Mouse (Mus musculus): ENCODE measurements around the gene Ppp1r21. TPM values are rescaled to one million over a fixed set of nuclear protein-coding genes. Genes with fewer than 3 reads are reported as not detected.

The Ppp1r21 gene
- total RNA-seq, 2 experiments from 2014 or later: 71.4 to 72.7 TPM

- no peak for DNase-seq (ENCODE audit: low spot score in 2 of 2)
Measured at GRCm38 (mm10) chr17:88569807-88570540, 40.1 kb downstream of the Ppp1r21 start.

- no peak for DNase-seq (ENCODE audit: low spot score in 2 of 2)
Measured at GRCm38 (mm10) chr17:88570784-88571183, 40.9 kb downstream of the Ppp1r21 start.

GRCm38 (mm10) chr17:88574811-88575210 lies 44.9 kb downstream of the Ppp1r21 start:
- DNase-seq (ENCODE audit: low spot score in 2 of 2): no peak

GRCm38 (mm10) chr17:88578522-88579242 lies 48.8 kb downstream of the Ppp1r21 start:
- DNase-seq (ENCODE audit: low spot score in 2 of 2): no peak

GRCm38 (mm10) chr17:88580556-88580955 lies 50.6 kb downstream of the Ppp1r21 start:
- no peak for DNase-seq (ENCODE audit: low spot score in 2 of 2)

- no peak for DNase-seq (ENCODE audit: low spot score in 2 of 2)
Measured at GRCm38 (mm10) chr17:88581511-88582021, 51.6 kb downstream of the Ppp1r21 start.

GRCm38 (mm10) chr17:88582999-88583398 lies 53.1 kb downstream of the Ppp1r21 start:
- DNase-seq (ENCODE audit: low spot score in 2 of 2): no peak

GRCm38 (mm10) chr17:88583411-88583810 lies 53.5 kb downstream of the Ppp1r21 start:
- DNase-seq (ENCODE audit: low spot score in 2 of 2): no peak

GRCm38 (mm10) chr17:88587371-88587770 lies 57.5 kb downstream of the Ppp1r21 start:
- peak in 1 of 2 experiments; percentile 51 for DNase-seq (ENCODE audit: low spot score in 2 of 2)

- DNase-seq (ENCODE audit: low spot score in 2 of 2): no peak
Measured at GRCm38 (mm10) chr17:88588228-88588627, 58.3 kb downstream of the Ppp1r21 start.

GRCm38 (mm10) chr17:88590251-88590650 lies 60.3 kb downstream of the Ppp1r21 start:
- no peak for DNase-seq (ENCODE audit: low spot score in 2 of 2)

GRCm38 (mm10) chr17:88595071-88595470 lies 65.2 kb downstream of the Ppp1r21 start:
- no peak for DNase-seq (ENCODE audit: low spot score in 2 of 2)

- no peak for DNase-seq (ENCODE audit: low spot score in 2 of 2)
Measured at GRCm38 (mm10) chr17:88596068-88596467, 66.2 kb downstream of the Ppp1r21 start.

GRCm38 (mm10) chr17:88596544-88597221 lies 66.8 kb downstream of the Ppp1r21 start:
- DNase-seq (ENCODE audit: low spot score in 2 of 2): peak in 1 of 2 experiments; percentile 86

- DNase-seq (ENCODE audit: low spot score in 2 of 2): peak; percentile 45 to 77
Measured at GRCm38 (mm10) chr17:88597222-88598055, 67.5 kb downstream of the Ppp1r21 start, which contains the start of gene Ston1. TSS of gene Ston1 (plus strand) at chr17:88597684.

GRCm38 (mm10) chr17:88598056-88598420 lies 68.1 kb downstream of the Ppp1r21 start:
- DNase-seq (ENCODE audit: low spot score in 2 of 2): no peak

- DNase-seq (ENCODE audit: low spot score in 2 of 2): no peak
Measured at GRCm38 (mm10) chr17:88598570-88599368, 68.9 kb downstream of the Ppp1r21 start.

GRCm38 (mm10) chr17:88600492-88601026 lies 70.6 kb downstream of the Ppp1r21 start:
- no peak for DNase-seq (ENCODE audit: low spot score in 2 of 2)

- DNase-seq (ENCODE audit: low spot score in 2 of 2): no peak
Measured at GRCm38 (mm10) chr17:88603943-88604342, 74.0 kb downstream of the Ppp1r21 start.

- DNase-seq (ENCODE audit: low spot score in 2 of 2): no peak
Measured at GRCm38 (mm10) chr17:88606056-88606455, 76.1 kb downstream of the Ppp1r21 start.
